Mouse (Mus musculus) thymus, adult 2 months (tissue): ENCODE results near the gene Stard7.

Source experiments
- CTCF ChIP-seq: fragments of 200-500 bp; IDR thresholded peaks from 2 replicates; pipeline ENCODE4 v1.5.1; 2012; ENCODE audit warnings: mild to moderate bottlenecking, control low read depth, low read length, moderate library complexity, borderline replicate concordance; ENCODE audit not compliant: control insufficient read depth, poor library complexity, insufficient read depth; ENCODE audit errors: extremely low read depth
- POLR2A ChIP-seq: fragments of 200-500 bp; IDR thresholded peaks from 2 replicates; pipeline ENCODE4 v1.6.1; 2012; ENCODE audit warnings: mild to moderate bottlenecking, low read length, control low read depth, moderate library complexity; ENCODE audit not compliant: control insufficient read depth, poor library complexity, insufficient read depth; ENCODE audit errors: extremely low read depth

GRCm38 (mm10) chr2:127267854-127268253 is 2.2 kb upstream of the Stard7 start:
- TF ChIP-seq CTCF (no peak), POLR2A (no peak)
